Mouse (Mus musculus): ENCODE results near the gene 2510009E07Rik.

DNA sequence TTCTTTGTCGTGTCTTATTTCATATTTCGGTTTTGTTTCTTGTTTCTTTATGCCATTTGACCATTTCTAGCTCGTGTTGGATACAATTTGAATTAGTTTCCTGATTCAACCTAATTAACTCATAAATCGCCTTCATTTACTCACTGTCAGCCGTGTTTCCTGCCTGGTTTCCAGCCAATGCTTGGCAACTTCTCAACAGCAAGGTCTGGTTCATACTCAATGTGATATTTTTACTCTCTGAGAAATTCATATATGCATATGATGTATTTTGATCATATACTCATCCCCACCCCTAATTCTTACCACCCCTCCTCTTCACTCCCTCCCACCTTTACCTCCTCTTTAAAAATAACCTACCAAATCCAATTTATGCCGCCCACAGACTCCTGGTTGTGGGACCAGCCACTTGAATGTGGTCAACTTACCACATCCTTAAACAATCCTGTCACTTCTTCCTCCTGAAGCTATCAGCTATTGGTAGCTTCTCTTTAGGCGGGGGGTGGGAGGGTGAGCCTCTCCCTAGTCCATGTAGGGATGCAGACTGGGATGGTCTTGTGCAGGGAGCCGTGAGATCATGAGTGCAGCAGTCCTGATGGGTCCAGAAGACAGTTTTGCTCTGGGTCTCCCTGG lies 87.3 kb downstream of the 2510009E07Rik start:
- no peak for TF ChIP-seq TBP (conservative IDR thresholded peaks at IDR 0.05; ENCODE audit: low read depth, low read length)
- TF ChIP-seq RCOR1 (conservative IDR thresholded peaks at IDR 0.05; ENCODE audit: low read depth, low read length) = no peak
- TF ChIP-seq RAD21 (IDR thresholded peaks at IDR 0.05; ENCODE audit: low read depth, low read length) = no peak
- no peak for TF ChIP-seq E2F4 (IDR thresholded peaks at IDR 0.05; ENCODE audit: insufficient replicate concordance, low read depth, low read length)
